Mouse (Mus musculus) erythroblast, adult 5-6 weeks (primary cell): Measurements from ENCODE around the gene Dhx8. TPM values are rescaled to one million over a fixed set of nuclear protein-coding genes. Genes with fewer than 3 reads are reported as not detected.
A peak's percentile ranks its signal among the peaks of the same experiment; 100 is the strongest.

Source experiments
- ATAC-seq: replicated peaks from 2 replicates; pipeline ENCODE4 v1.8.0; 2016; ENCODE audit warnings: moderate number of reproducible peaks, mild to moderate bottlenecking, moderate TSS enrichment, inconsistent platforms; ENCODE audit not compliant: poor library complexity, low FRiP score, severe bottlenecking
- total RNA-seq, 2 experiments: library from RNA; stranded (forward) in 1 of 2; stranded (reverse) in 1 of 2; fragments of 150-400 nt in 1 of 2; fragments of 200-764, 138-1000 nt in 1 of 2; gene quantifications; 2 replicates each; pipeline versions ENCODE4 v1.2.3 to v1.2.4; 2015 to 2017; ENCODE audit warnings: low replicate concordance in 2 of 2

Gene Dhx8
- total RNA-seq, 2 experiments from 2014 or later: 32.9 to 47.7 TPM

DNA sequence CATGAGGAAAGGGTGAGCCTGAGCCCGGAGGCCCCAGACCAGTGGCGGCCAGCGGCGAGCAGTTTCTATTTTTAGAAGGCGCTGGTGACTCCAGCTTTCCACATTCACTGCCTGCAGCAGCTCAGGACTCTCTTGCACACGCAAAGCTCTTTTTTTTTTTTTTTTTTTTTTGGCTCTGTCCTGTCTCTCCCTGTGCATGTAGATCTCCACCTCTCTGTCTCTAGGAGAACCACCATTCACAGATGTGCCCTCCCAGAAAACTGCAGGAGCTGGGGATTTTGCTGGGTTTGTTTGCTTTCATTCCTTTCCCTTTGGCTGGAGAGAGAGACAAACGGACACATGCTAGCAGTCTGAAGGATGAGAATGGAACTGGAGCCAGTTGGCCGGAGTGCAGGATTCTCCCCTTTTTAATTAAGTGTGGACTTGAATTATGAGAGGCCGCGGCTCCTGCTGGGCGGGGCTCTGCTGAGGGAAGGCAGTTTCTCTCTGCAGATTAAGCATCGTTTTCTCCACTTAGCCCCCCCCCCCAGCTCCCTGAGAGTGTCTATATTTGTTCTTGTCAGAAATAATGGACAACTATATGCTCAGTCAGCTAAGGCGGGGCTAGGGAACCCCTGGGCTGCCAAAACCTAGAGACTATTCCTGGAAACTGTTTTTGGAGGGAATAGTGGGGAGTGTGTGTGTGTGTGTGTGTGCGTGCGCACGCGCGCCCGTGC lies 58.2 kb downstream of the Dhx8 start:
- no peak for ATAC-seq

DNA sequence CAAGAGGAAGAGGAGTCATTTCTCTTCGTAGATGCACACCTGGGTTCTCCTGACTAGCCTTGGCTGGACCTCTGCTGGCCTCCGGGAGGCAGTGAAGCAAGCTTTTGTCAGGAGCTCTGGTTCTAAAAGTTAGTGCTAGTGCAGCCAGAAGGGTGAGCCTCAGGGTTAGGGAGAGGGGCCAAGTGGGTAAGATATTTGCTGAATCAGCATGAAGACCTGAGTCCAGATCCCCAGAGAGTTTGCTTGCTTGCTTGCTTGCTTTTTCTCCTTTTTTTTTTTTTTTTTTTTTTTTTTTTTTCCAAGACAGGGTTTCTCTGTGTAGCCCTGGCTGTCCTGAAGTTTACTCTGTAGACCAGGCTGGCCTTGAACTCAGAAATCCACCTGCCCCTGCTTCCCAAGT lies 64.6 kb downstream of the Dhx8 start:
- ATAC-seq: no peak

- ATAC-seq: no peak
Observed at GRCm38 (mm10) chr11:101798083-101798482, 65.4 kb downstream of the Dhx8 start.

- ATAC-seq: no peak
Observed at GRCm38 (mm10) chr11:101801386-101801785, 68.7 kb downstream of the Dhx8 start.

- no peak for ATAC-seq
Observed at GRCm38 (mm10) chr11:101805113-101805704, 72.5 kb downstream of the Dhx8 start.

DNA sequence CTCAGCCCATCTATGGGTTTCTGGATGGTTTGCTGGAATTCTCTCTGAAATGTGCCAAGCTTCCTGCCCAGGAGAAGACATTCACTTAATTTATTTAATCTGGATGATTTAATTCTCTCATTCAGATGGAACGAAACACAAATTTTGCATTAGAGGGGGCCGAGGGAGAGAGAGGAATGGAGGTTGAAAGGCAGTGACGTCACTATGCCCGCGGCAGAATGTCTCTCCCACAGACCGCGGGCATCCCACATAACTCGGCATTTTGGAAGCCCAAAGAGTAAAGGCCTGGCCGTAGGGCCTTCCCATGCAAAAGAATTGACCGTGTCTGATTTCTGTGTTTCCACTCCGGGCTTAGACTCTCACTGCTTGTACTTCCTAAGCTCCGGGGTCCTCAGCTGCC lies 74.0 kb downstream of the Dhx8 start:
- no peak for ATAC-seq

DNA sequence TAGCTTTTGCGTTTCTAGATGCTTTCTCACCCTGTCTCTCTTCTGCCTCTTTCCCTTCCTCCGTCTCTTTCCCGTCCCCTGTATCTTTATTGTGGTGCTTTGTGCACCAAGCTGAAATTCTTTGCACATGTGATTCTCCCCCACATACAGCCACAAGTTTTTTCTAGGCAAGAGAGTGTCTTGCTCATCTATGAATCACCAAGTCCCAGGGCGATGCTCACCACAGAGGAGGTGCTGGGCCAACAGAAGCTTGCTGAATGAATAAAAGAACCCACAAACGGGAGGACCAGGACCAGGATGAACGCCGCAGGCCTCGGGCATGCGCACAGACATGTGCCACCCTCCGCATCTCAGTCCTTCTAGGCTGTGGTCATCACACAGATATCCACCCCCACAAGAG lies 74.5 kb downstream of the Dhx8 start:
- no peak for ATAC-seq

GRCm38 (mm10) chr11:101809060-101809828 lies 76.5 kb downstream of the Dhx8 start:
- ATAC-seq: no peak

DNA sequence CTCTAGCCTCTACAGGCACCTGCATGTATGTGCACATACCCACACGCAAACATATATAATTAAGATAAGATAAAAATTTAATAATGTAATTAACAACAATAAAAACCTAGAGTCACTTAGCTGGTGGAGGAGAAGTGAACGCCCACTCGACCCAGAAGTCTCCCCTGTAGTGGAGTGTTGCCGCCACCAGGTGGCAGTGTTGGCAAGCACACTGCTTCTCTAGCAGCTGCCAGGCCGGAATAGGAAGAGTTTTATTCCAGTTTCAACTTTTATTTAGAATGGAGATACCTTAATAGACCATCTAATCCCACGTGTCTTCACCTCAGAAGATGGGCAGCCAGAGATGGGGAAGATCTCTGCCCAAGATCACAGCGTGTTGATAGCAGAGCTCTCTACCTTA lies 80.5 kb downstream of the Dhx8 start:
- ATAC-seq: peak; percentile 85

DNA sequence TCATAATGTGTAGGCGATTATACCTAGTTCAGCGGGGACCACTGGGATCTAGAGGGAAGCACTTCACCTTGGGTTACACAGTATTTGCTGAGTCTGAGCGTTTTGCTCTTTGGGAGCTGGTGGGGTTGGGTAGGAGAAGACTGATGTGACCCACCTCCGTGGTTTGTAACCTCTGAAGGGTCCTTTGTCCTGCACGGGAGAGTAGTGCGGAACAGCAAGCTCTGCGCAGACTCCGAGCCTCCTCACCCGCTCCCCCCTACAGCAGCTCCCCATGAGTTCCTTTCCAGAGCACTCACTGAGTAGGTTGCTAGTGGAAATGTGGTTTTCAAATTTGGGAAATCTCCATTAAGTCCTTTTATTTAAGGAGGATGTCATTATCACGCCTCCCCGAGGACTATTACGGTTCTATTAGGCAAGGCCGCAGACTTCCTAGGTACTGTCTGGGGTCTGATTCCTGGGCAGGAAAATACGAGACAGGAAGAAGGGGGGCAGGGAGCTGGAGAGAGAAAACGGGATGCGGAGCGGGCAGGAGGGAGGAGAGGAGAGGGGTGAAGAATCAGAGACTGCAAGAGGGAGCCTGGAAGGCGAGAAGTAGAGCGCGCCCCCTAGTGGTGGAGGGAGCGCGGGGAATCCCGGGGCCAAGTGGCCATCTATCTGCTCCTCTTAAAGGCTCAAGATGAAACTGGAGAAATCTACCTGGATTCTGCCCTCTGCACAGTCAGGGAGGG lies 81.8 kb downstream of the Dhx8 start:
- peak; percentile 72 for ATAC-seq

- no peak for ATAC-seq
Observed at GRCm38 (mm10) chr11:101815103-101816085, 82.7 kb downstream of the Dhx8 start.

Other genes with a start within 250 kb of the Dhx8 start
- gene Brca1, start 181.0 kb upstream of the Dhx8 start, total RNA-seq (2015; ENCODE audit: low replicate concordance): 20.7 and 26.3 TPM in 2 replicates
- 48.9 and 52.9 TPM in 2 replicates for gene Brca1, start 181.0 kb upstream of the Dhx8 start, total RNA-seq (2017; ENCODE audit: low replicate concordance)
- 128 and 158 TPM in 2 replicates for gene Nbr1, start 180.8 kb upstream of the Dhx8 start, total RNA-seq (2015; ENCODE audit: low replicate concordance)
- 218 and 300 TPM in 2 replicates for gene Nbr1, start 180.8 kb upstream of the Dhx8 start, total RNA-seq (2017; ENCODE audit: low replicate concordance)
- gene Tmem106a, start 150.7 kb upstream of the Dhx8 start, total RNA-seq (2015; ENCODE audit: low replicate concordance): 6.9 and 16.9 TPM in 2 replicates
- gene Tmem106a, start 150.7 kb upstream of the Dhx8 start, total RNA-seq (2017; ENCODE audit: low replicate concordance): 3.6 and 3.8 TPM in 2 replicates
- not detected in 2 replicates for gene Gm11634, start 133.7 kb upstream of the Dhx8 start, total RNA-seq (2015; ENCODE audit: low replicate concordance)
- not detected in 2 replicates for gene Gm11634, start 133.7 kb upstream of the Dhx8 start, total RNA-seq (2017; ENCODE audit: low replicate concordance)
- 6.7 and 18.6 TPM in 2 replicates for gene Rdm1, start 105.7 kb upstream of the Dhx8 start, total RNA-seq (2015; ENCODE audit: low replicate concordance)
- 4.6 and 6.2 TPM in 2 replicates for gene Rdm1, start 105.7 kb upstream of the Dhx8 start, total RNA-seq (2017; ENCODE audit: low replicate concordance)
- not detected in 2 replicates for gene Arl4d, start 67.4 kb upstream of the Dhx8 start, total RNA-seq (2015; ENCODE audit: low replicate concordance)
- gene Arl4d, start 67.4 kb upstream of the Dhx8 start, total RNA-seq (2017; ENCODE audit: low replicate concordance): 0.85 and 1.5 TPM in 2 replicates
- not detected in 2 replicates for gene Etv4, start 52.5 kb downstream of the Dhx8 start, total RNA-seq (2015; ENCODE audit: low replicate concordance)
- not detected in 2 replicates for gene Etv4, start 52.5 kb downstream of the Dhx8 start, total RNA-seq (2017; ENCODE audit: low replicate concordance)
- not detected in 2 replicates for gene Meox1, start 161.5 kb downstream of the Dhx8 start, total RNA-seq (2015; ENCODE audit: low replicate concordance)
- not detected in 2 replicates for gene Meox1, start 161.5 kb downstream of the Dhx8 start, total RNA-seq (2017; ENCODE audit: low replicate concordance)
- not detected in 2 replicates for gene Sost, start 234.1 kb downstream of the Dhx8 start, total RNA-seq (2015; ENCODE audit: low replicate concordance)
- gene Sost, start 234.1 kb downstream of the Dhx8 start, total RNA-seq (2017; ENCODE audit: low replicate concordance): not detected in 2 replicates